Mouse (Mus musculus): ENCODE measurements around the gene Ccdc73. TPM values are rescaled to one million over a fixed set of nuclear protein-coding genes. Genes with fewer than 3 reads are reported as not detected.
A peak's percentile ranks its signal among the peaks of the same experiment; 100 is the strongest.
"Not testable (repeated sequence)": the region's sequence is repeated elsewhere in the genome, so short reads cannot be mapped to it uniquely, and the experiment has no call there.

The Ccdc73 gene
- polyA plus RNA-seq (2015; fragmentation: Nextera tagmentation; extraction: Ambion mirVana), result 7.6 and 8.2 TPM in 2 replicates

- Histone ChIP-seq H3K27ac (replicated peaks) (no peak within 1 kb of the TSS), H3K36me3 (no peaks in the 10 kb centered on the region), H3K9ac (no peak within 1 kb of the TSS), H3K4me1 (no peaks in the 10 kb centered on the region), H3K4me3 (no peak within 1 kb of the TSS), H3K9me3 (no peaks in the 10 kb centered on the region), H3K27me3 (replicated peaks) (no peaks in the 10 kb centered on the region), H3K4me2 (no peak within 1 kb of the TSS)
- WGBS, result 58% methylated on average over 13 of the region's 13 CpGs
- no peak for ATAC-seq (ENCODE audit: extremely low read depth, insufficient number of reproducible peaks, low FRiP score, low TSS enrichment)
Measured at GRCm38 (mm10) chr2:104867282-104867855, at the start of gene Ccdc73. TSS of gene Ccdc73 (plus strand) at chr2:104867805.

- 93% methylated on average over 3 of the region's 3 CpGs for WGBS
- not testable (repeated sequence) for H3K36me3 ChIP-seq; H3K27me3 ChIP-seq (replicated peaks); H3K27ac ChIP-seq (replicated peaks); H3K9me3 ChIP-seq; ATAC-seq (ENCODE audit: extremely low read depth, insufficient number of reproducible peaks, low FRiP score, low TSS enrichment); H3K4me3 ChIP-seq; H3K9ac ChIP-seq
- Histone ChIP-seq H3K4me2 (0 out of 2 replicates have a peak overlapping the region, but pooled peaks have one; percentile 13), H3K4me1 (peaks cover 22% of the 10 kb centered on the region)
Measured at GRCm38 (mm10) chr2:104818763-104819162, 48.8 kb upstream of the Ccdc73 start.

GRCm38 (mm10) chr2:104826191-104826590, 41.4 kb upstream of the Ccdc73 start:
- Histone ChIP-seq H3K36me3 (no peaks in the 10 kb centered on the region), H3K27me3 (replicated peaks) (no peaks in the 10 kb centered on the region), H3K4me2 (no peak overlapping the region), H3K4me3 (no peak overlapping the region), H3K9me3 (no peaks in the 10 kb centered on the region), H3K4me1 (no peaks in the 10 kb centered on the region), H3K27ac (replicated peaks) (no peak overlapping the region), H3K9ac (no peak overlapping the region)
- WGBS, result 75% methylated on average over 4 of the region's 4 CpGs
- ATAC-seq (ENCODE audit: extremely low read depth, insufficient number of reproducible peaks, low FRiP score, low TSS enrichment), result no peak

- WGBS, result 69% methylated on average over 2 of the region's 2 CpGs
- H3K4me3 ChIP-seq, result no peak overlapping the region
- H3K27ac ChIP-seq (replicated peaks), result no peak overlapping the region
- no peak for ATAC-seq (ENCODE audit: extremely low read depth, insufficient number of reproducible peaks, low FRiP score, low TSS enrichment)
- no peaks in the 10 kb centered on the region for H3K27me3 ChIP-seq (replicated peaks)
- H3K36me3 ChIP-seq, result no peaks in the 10 kb centered on the region
- no peaks in the 10 kb centered on the region for H3K4me1 ChIP-seq
- no peak overlapping the region for H3K4me2 ChIP-seq
- H3K9ac ChIP-seq, result no peak overlapping the region
- no peaks in the 10 kb centered on the region for H3K9me3 ChIP-seq
Measured at GRCm38 (mm10) chr2:104832486-104832885, 35.1 kb upstream of the Ccdc73 start.

- no peaks in the 10 kb centered on the region for H3K4me1 ChIP-seq
- H3K9me3 ChIP-seq, result no peaks in the 10 kb centered on the region
- H3K27me3 ChIP-seq (replicated peaks), result no peaks in the 10 kb centered on the region
- no peak overlapping the region for H3K9ac ChIP-seq
- ATAC-seq (ENCODE audit: extremely low read depth, insufficient number of reproducible peaks, low FRiP score, low TSS enrichment), result no peak
- H3K4me3 ChIP-seq, result no peak overlapping the region
- H3K27ac ChIP-seq (replicated peaks), result no peak overlapping the region
- no peak overlapping the region for H3K4me2 ChIP-seq
- 0 out of 2 replicates have a peak, but pooled peaks cover 3% of the 10 kb centered on the region for H3K36me3 ChIP-seq
Measured at GRCm38 (mm10) chr2:104840974-104841373, 26.6 kb upstream of the Ccdc73 start.

GRCm38 (mm10) chr2:104841736-104842135, 25.9 kb upstream of the Ccdc73 start:
- Histone ChIP-seq H3K9ac (no peak overlapping the region), H3K4me3 (no peak overlapping the region), H3K9me3 (no peaks in the 10 kb centered on the region), H3K4me2 (no peak overlapping the region), H3K4me1 (no peaks in the 10 kb centered on the region), H3K27ac (replicated peaks) (no peak overlapping the region), H3K27me3 (replicated peaks) (no peaks in the 10 kb centered on the region), H3K36me3 (0 out of 2 replicates have a peak, but pooled peaks cover 3% of the 10 kb centered on the region)
- ATAC-seq (ENCODE audit: extremely low read depth, insufficient number of reproducible peaks, low FRiP score, low TSS enrichment), result no peak
- 85% methylated on average over 7 of the region's 7 CpGs for WGBS

- no peak overlapping the region for H3K4me3 ChIP-seq
- no peak overlapping the region for H3K4me2 ChIP-seq
- no peak for ATAC-seq (ENCODE audit: extremely low read depth, insufficient number of reproducible peaks, low FRiP score, low TSS enrichment)
- no peak overlapping the region for H3K27ac ChIP-seq (replicated peaks)
- H3K4me1 ChIP-seq, result no peaks in the 10 kb centered on the region
- no peaks in the 10 kb centered on the region for H3K9me3 ChIP-seq
- H3K27me3 ChIP-seq (replicated peaks), result no peaks in the 10 kb centered on the region
- 0 out of 2 replicates have a peak, but pooled peaks cover 3% of the 10 kb centered on the region for H3K36me3 ChIP-seq
- no peak overlapping the region for H3K9ac ChIP-seq
Measured at GRCm38 (mm10) chr2:104842559-104842958, 25.0 kb upstream of the Ccdc73 start.

GRCm38 (mm10) chr2:104846638-104847414, 20.8 kb upstream of the Ccdc73 start:
- no peak overlapping the region for H3K9ac ChIP-seq
- peaks cover 19% of the 10 kb centered on the region for H3K27me3 ChIP-seq (replicated peaks)
- no peaks in the 10 kb centered on the region for H3K36me3 ChIP-seq
- H3K4me3 ChIP-seq, result no peak overlapping the region
- H3K9me3 ChIP-seq, result no peaks in the 10 kb centered on the region
- ATAC-seq (ENCODE audit: extremely low read depth, insufficient number of reproducible peaks, low FRiP score, low TSS enrichment), result no peak
- no peak overlapping the region for H3K4me2 ChIP-seq
- WGBS, result 41% methylated on average over 4 of the region's 4 CpGs
- no peak overlapping the region for H3K27ac ChIP-seq (replicated peaks)
- peaks cover 12% of the 10 kb centered on the region; the same call in 1 of the 2 replicates for H3K4me1 ChIP-seq

- Histone ChIP-seq H3K27me3 (replicated peaks) (peaks cover 25% of the 10 kb centered on the region), H3K4me1 (peaks cover 12% of the 10 kb centered on the region; the same call in 1 of the 2 replicates), H3K27ac (replicated peaks) (no peak overlapping the region), H3K4me2 (no peak overlapping the region), H3K9me3 (no peaks in the 10 kb centered on the region), H3K4me3 (no peak overlapping the region), H3K36me3 (no peaks in the 10 kb centered on the region), H3K9ac (no peak overlapping the region)
- no peak for ATAC-seq (ENCODE audit: extremely low read depth, insufficient number of reproducible peaks, low FRiP score, low TSS enrichment)
- WGBS, result 58% methylated on average over 2 of the region's 2 CpGs
Measured at GRCm38 (mm10) chr2:104847645-104848044, 20.0 kb upstream of the Ccdc73 start.

GRCm38 (mm10) chr2:104848235-104849161, 19.1 kb upstream of the Ccdc73 start:
- H3K4me3 ChIP-seq, result peak overlapping the region; percentile 68
- H3K4me2 ChIP-seq, result peak overlapping the region; percentile 99
- peak overlapping the region; percentile 82 for H3K9ac ChIP-seq
- 31% methylated on average over 16 of the region's 16 CpGs for WGBS
- H3K27ac ChIP-seq (replicated peaks), result no peak overlapping the region
- H3K36me3 ChIP-seq, result no peaks in the 10 kb centered on the region
- peaks cover 32% of the 10 kb centered on the region for H3K27me3 ChIP-seq (replicated peaks)
- H3K4me1 ChIP-seq, result peaks cover 12% of the 10 kb centered on the region; the same call in 1 of the 2 replicates
- H3K9me3 ChIP-seq, result no peaks in the 10 kb centered on the region
- no peak for ATAC-seq (ENCODE audit: extremely low read depth, insufficient number of reproducible peaks, low FRiP score, low TSS enrichment)
